Mouse (Mus musculus): ENCODE results near the gene Hs1bp3. TPM values are rescaled to one million over a fixed set of nuclear protein-coding genes. Genes with fewer than 3 reads are reported as not detected.

Hs1bp3 gene
- polyA plus RNA-seq, 2 experiments = 2.3 to 2.4 TPM

- H3K9me3 ChIP-seq (ENCODE audit: control insufficient read depth, low read length) = no peaks in the 10 kb centered on the region
- no peak for ATAC-seq (ENCODE audit: insufficient read depth)
- H3K4me3 ChIP-seq (ENCODE audit: insufficient read depth in 1 of 2, low read depth in 2 of 2, low read length in 2 of 2) = no peak overlapping the region
- WGBS (ENCODE audit: insufficient replicate concordance) = 71% methylated on average over 1 of the region's 1 CpGs
- DNase-seq (ENCODE audit: low read depth in 3 of 3, low spot score in 3 of 3) = no peak
- no peak overlapping the region for H3K27ac ChIP-seq
- H3K27me3 ChIP-seq (ENCODE audit: control insufficient read depth, insufficient read depth, low read length) = no peaks in the 10 kb centered on the region
- H3K36me3 ChIP-seq (replicated peaks; ENCODE audit: control insufficient read depth, insufficient read depth, low read depth) = no peaks in the 10 kb centered on the region
- no peak overlapping the region for H3K9ac ChIP-seq (replicated peaks)
- no peak overlapping the region for H3K4me2 ChIP-seq (ENCODE audit: low read depth)
- no peaks in the 10 kb centered on the region; a peak in 1 of 4 replicates for H3K4me1 ChIP-seq (replicated peaks; ENCODE audit: control insufficient read depth in 2 of 2, insufficient read depth in 2 of 2, low read length in 1 of 2)
- TF ChIP-seq EP300 (IDR thresholded peaks at IDR 0.05; ENCODE audit: low read depth) (no peak), CTCF (IDR thresholded peaks at IDR 0.05; ENCODE audit: low read depth) (no peak)
Measured at GRCm38 (mm10) chr12:8327675-8328053, 14.4 kb downstream of the Hs1bp3 start.

- WGBS (ENCODE audit: insufficient replicate concordance) = 72% methylated on average over 7 of the region's 7 CpGs
- Histone ChIP-seq H3K4me1 (replicated peaks; ENCODE audit: control insufficient read depth in 2 of 2, insufficient read depth in 2 of 2, low read length in 1 of 2) (peaks cover 0 to 2% of the 10 kb centered on the region in 2 experiments; a peak in 1 of 4 replicates), H3K9me3 (ENCODE audit: control insufficient read depth, low read length) (no peaks in the 10 kb centered on the region), H3K9ac (replicated peaks) (no peak overlapping the region), H3K4me2 (ENCODE audit: low read depth) (no peak overlapping the region), H3K27ac (no peak overlapping the region), H3K27me3 (ENCODE audit: control insufficient read depth, insufficient read depth, low read length) (no peaks in the 10 kb centered on the region), H3K4me3 (ENCODE audit: insufficient read depth in 1 of 2, low read depth in 2 of 2, low read length in 2 of 2) (no peak overlapping the region), H3K36me3 (replicated peaks; ENCODE audit: control insufficient read depth, insufficient read depth, low read depth) (no peaks in the 10 kb centered on the region)
- TF ChIP-seq CTCF (IDR thresholded peaks at IDR 0.05; ENCODE audit: low read depth) = peak; percentile 20; the same call in 1 of the 2 replicates
- TF ChIP-seq EP300 (IDR thresholded peaks at IDR 0.05; ENCODE audit: low read depth) = no peak
- ATAC-seq (ENCODE audit: insufficient read depth) (no peak), DNase-seq (ENCODE audit: low read depth in 3 of 3, low spot score in 3 of 3) (no peak)
Measured at GRCm38 (mm10) chr12:8329236-8329635, 16.0 kb downstream of the Hs1bp3 start.

DNA sequence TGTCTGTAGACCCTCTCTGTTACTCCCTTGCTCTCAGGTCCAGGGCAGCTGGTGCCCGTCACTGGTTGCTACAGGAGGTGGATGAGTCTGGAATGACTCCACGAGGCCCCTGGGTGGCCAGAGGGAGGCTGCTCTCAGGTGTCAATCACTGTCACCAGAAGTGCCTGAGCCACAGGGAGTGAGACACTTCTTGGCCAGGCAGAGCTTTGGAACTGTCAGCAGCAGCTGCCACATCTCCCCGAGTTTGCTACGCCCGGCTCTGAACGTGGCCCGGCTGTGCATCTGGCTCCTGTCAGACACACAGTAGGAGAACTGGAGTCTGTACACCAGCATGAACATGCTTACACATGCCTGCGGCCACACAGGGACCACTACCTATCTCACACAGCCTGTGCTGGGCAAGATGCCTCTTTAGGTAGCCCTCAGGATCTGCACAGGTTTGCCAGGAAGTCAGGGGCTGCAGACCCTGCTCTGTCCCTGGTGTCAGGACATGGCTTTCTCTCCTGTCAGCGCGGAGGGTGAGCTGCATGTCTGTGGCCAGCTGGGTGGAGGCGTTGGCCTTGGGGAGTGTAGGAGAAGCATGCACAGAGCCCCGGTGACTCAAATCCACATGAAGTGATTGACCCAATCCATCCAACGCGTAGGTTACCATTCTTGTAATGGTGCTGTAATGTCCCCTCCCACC lies 18.4 kb downstream of the Hs1bp3 start:
- H3K27me3 ChIP-seq (ENCODE audit: control insufficient read depth, insufficient read depth, low read length) = no peaks in the 10 kb centered on the region
- H3K9me3 ChIP-seq (ENCODE audit: control insufficient read depth, low read length) = no peaks in the 10 kb centered on the region
- H3K9ac ChIP-seq (replicated peaks) = no peak overlapping the region
- ATAC-seq (ENCODE audit: insufficient read depth) (no peak), DNase-seq (ENCODE audit: low read depth in 3 of 3, low spot score in 3 of 3) (no peak)
- no peak overlapping the region for H3K4me3 ChIP-seq (ENCODE audit: insufficient read depth in 1 of 2, low read depth in 2 of 2, low read length in 2 of 2)
- H3K27ac ChIP-seq = no peak overlapping the region
- no peak for TF ChIP-seq CTCF (IDR thresholded peaks at IDR 0.05; ENCODE audit: low read depth)
- no peak for TF ChIP-seq EP300 (IDR thresholded peaks at IDR 0.05; ENCODE audit: low read depth)
- H3K4me1 ChIP-seq (replicated peaks; ENCODE audit: control insufficient read depth in 2 of 2, insufficient read depth in 2 of 2, low read length in 1 of 2) = peaks cover 0 to 2% of the 10 kb centered on the region in 2 experiments; a peak in 1 of 4 replicates
- WGBS (ENCODE audit: insufficient replicate concordance) = 71% methylated on average over 14 of the region's 14 CpGs
- H3K36me3 ChIP-seq (replicated peaks; ENCODE audit: control insufficient read depth, insufficient read depth, low read depth) = no peaks in the 10 kb centered on the region
- H3K4me2 ChIP-seq (ENCODE audit: low read depth) = no peak overlapping the region

GRCm38 (mm10) chr12:8332174-8332542 lies 18.9 kb downstream of the Hs1bp3 start:
- no peak overlapping the region for H3K4me2 ChIP-seq (ENCODE audit: low read depth)
- no peak for DNase-seq (ENCODE audit: low read depth in 3 of 3, low spot score in 3 of 3)
- H3K36me3 ChIP-seq (replicated peaks; ENCODE audit: control insufficient read depth, insufficient read depth, low read depth) = no peaks in the 10 kb centered on the region
- H3K27me3 ChIP-seq (ENCODE audit: control insufficient read depth, insufficient read depth, low read length) = no peaks in the 10 kb centered on the region
- ATAC-seq (ENCODE audit: insufficient read depth) = no peak
- H3K27ac ChIP-seq = no peak overlapping the region
- WGBS (ENCODE audit: insufficient replicate concordance) = 67% methylated on average over 5 of the region's 5 CpGs
- peaks cover 0 to 2% of the 10 kb centered on the region in 2 experiments; a peak in 1 of 4 replicates for H3K4me1 ChIP-seq (replicated peaks; ENCODE audit: control insufficient read depth in 2 of 2, insufficient read depth in 2 of 2, low read length in 1 of 2)
- no peak overlapping the region for H3K4me3 ChIP-seq (ENCODE audit: insufficient read depth in 1 of 2, low read depth in 2 of 2, low read length in 2 of 2)
- no peak for TF ChIP-seq EP300 (IDR thresholded peaks at IDR 0.05; ENCODE audit: low read depth)
- TF ChIP-seq CTCF (IDR thresholded peaks at IDR 0.05; ENCODE audit: low read depth) = no peak
- H3K9ac ChIP-seq (replicated peaks) = no peak overlapping the region
- no peaks in the 10 kb centered on the region for H3K9me3 ChIP-seq (ENCODE audit: control insufficient read depth, low read length)

- H3K9ac ChIP-seq (replicated peaks) = no peak overlapping the region
- peak; percentile 60 for ATAC-seq (ENCODE audit: insufficient read depth)
- DNase-seq (ENCODE audit: low read depth in 3 of 3, low spot score in 3 of 3) = no peak
Measured at GRCm38 (mm10) chr12:8333617-8334016, 20.4 kb downstream of the Hs1bp3 start.

More at GRCm38 (mm10) chr12:8333617-8334016, 20.4 kb downstream of the Hs1bp3 start:
- no peaks in the 10 kb centered on the region for H3K36me3 ChIP-seq (replicated peaks; ENCODE audit: control insufficient read depth, insufficient read depth, low read depth)
- H3K27ac ChIP-seq = no peak overlapping the region
- H3K4me1 ChIP-seq (replicated peaks; ENCODE audit: control insufficient read depth in 2 of 2, insufficient read depth in 2 of 2, low read length in 1 of 2) = peaks cover 0 to 2% of the 10 kb centered on the region in 2 experiments; a peak in 1 of 4 replicates
- H3K4me3 ChIP-seq (ENCODE audit: insufficient read depth in 1 of 2, low read depth in 2 of 2, low read length in 2 of 2) = no peak overlapping the region
- no peak for TF ChIP-seq EP300 (IDR thresholded peaks at IDR 0.05; ENCODE audit: low read depth)
- no peaks in the 10 kb centered on the region for H3K9me3 ChIP-seq (ENCODE audit: control insufficient read depth, low read length)
- no peak overlapping the region for H3K4me2 ChIP-seq (ENCODE audit: low read depth)
- WGBS (ENCODE audit: insufficient replicate concordance) = 63% methylated on average over 8 of the region's 8 CpGs
- no peaks in the 10 kb centered on the region for H3K27me3 ChIP-seq (ENCODE audit: control insufficient read depth, insufficient read depth, low read length)

All from liver, embryonic 14.5 days (tissue).